Mouse (Mus musculus) MEL-GATA-1-ER (cell line): ENCODE measurements at regions not wholly inside any gene's neighbourhood (a gene's known extent, or its start where the extent isn't known, plus 50 kb on each side); places are given as distances from the start of the nearest gene placed in this dataset.

Experiments
- DNase-seq: peaks from one replicate; pipeline ENCODE4 v3.0.0-alpha.2; 2012; ENCODE audit warnings: low read depth; ENCODE audit errors: extremely low read depth

GRCm38 (mm10) chrX:109502571-109502970 is 306.0 kb downstream of the Gm6377 start:
- no peak for DNase-seq

- DNase-seq = no peak
These were observed 355.9 kb downstream of the Gm6377 start for GRCm38 (mm10) chrX:109552471-109552870.

- DNase-seq = no peak
These were observed 390.8 kb downstream of the Gm6377 start for GRCm38 (mm10) chrX:109587360-109587759.

- DNase-seq = peak; percentile 67
These were observed 430.6 kb downstream of the Gm6377 start for GRCm38 (mm10) chrX:109626979-109627761.
